Comparison of ENCODE assay signal across 10 mouse cellular contexts in the genomic region with DNA sequence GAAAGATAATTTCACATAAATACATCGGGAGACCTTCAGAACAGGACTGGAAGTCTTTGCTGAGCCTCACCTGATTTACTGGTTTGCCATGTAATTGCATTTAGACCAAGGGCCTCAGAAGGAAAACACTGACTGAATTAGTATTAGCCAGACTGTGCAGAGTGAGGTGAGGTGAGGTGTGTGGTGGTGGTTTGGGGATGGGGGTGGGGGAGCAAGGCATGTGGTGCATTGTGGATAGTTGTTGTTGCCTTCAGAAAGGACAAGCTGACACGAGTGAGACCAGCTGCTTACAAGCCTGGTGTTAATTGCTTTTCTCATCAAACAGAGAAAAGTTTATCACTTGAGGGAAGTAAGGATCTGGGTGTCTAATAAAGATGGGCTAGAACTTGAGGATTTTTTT.
DNase-seq lines count a peak whose midpoint lies in the region; ATAC-seq lines count a peak whose summit lies in the region.
"Had no signal": no experiment of that assay in that cellular context is flagged by ENCODE, and none has a peak within 500 bp of the region (broad histone marks: within the 10 kb centered on the region; RNA-seq: fewer than 3 reads in every experiment).

No protein-coding gene starts in this region.

- H3K4me1 ChIP-seq in forebrain, embryonic 13.5 days, result peaks cover 52% of the 10 kb centered on the region
- H3K4me1 ChIP-seq in forebrain, embryonic 11.5 days (replicated peaks; ENCODE audit: control insufficient read depth, insufficient read depth, low read length), result 0 out of 2 replicates have a peak, but pooled peaks cover 4% of the 10 kb centered on the region
- H3K4me1 ChIP-seq in limb, embryonic 11.5 days (ENCODE audit: control insufficient read depth, insufficient read depth, low read length), result peaks cover 8% of the 10 kb centered on the region
- peaks cover 29% of the 10 kb centered on the region for H3K4me1 ChIP-seq in limb, embryonic 10.5 days
- H3K4me1 ChIP-seq in intestine, embryonic 15.5 days (replicated peaks), result peaks cover 10% of the 10 kb centered on the region
- H3K4me1 ChIP-seq in stomach, embryonic 16.5 days (ENCODE audit: control insufficient read depth, insufficient read depth, low read length), result peaks cover 19% of the 10 kb centered on the region; the same call in 1 of the 2 replicates

- peak overlapping the region; percentile 82 for H3K27ac ChIP-seq in forebrain, embryonic 13.5 days
- H3K27ac ChIP-seq in forebrain, embryonic 11.5 days (ENCODE audit: low read depth, low read length), result no peak overlapping the region
- H3K27ac ChIP-seq in limb, embryonic 11.5 days (replicated peaks; ENCODE audit: low read depth, low read length), result no peak overlapping the region
- H3K27ac ChIP-seq in limb, embryonic 10.5 days, result no peak overlapping the region
- peak overlapping the region; percentile 65 for H3K27ac ChIP-seq in intestine, embryonic 15.5 days
- peak overlapping the region; percentile 61 for H3K27ac ChIP-seq in stomach, embryonic 16.5 days (ENCODE audit: low read length)

- no peak for DNase-seq in forebrain, embryonic 11.5 days (ENCODE audit: low spot score)
- DNase-seq in limb, embryonic 11.5 days (ENCODE audit: low spot score), result no peak
- DNase-seq in limb, embryonic 10.5 days (ENCODE audit: low spot score), result no peak
- DNase-seq in cerebellum, adult 11-12 months, result no peak
- DNase-seq in T-cell, adult 2 months (ENCODE audit: low spot score), result no peak
- DNase-seq: lung, adult 18-20 months; thymus, postnatal 25 days had no signal

- H3K4me3 ChIP-seq in forebrain, embryonic 13.5 days, result no peak overlapping the region
- no peak overlapping the region for H3K4me3 ChIP-seq in forebrain, embryonic 11.5 days (ENCODE audit: low read depth, low read length)
- H3K4me3 ChIP-seq in limb, embryonic 11.5 days (ENCODE audit: low read depth, low read length), result no peak overlapping the region
- H3K4me3 ChIP-seq in limb, embryonic 10.5 days, result no peak overlapping the region
- H3K4me3 ChIP-seq in intestine, embryonic 15.5 days (replicated peaks), result no peak overlapping the region
- no peak overlapping the region for H3K4me3 ChIP-seq in stomach, embryonic 16.5 days (replicated peaks; ENCODE audit: low read length)

- H3K9me3 ChIP-seq in forebrain, embryonic 13.5 days (replicated peaks), result no peaks in the 10 kb centered on the region
- no peaks in the 10 kb centered on the region for H3K9me3 ChIP-seq in forebrain, embryonic 11.5 days (ENCODE audit: control insufficient read depth, low read length)
- no peaks in the 10 kb centered on the region for H3K9me3 ChIP-seq in limb, embryonic 11.5 days (ENCODE audit: control insufficient read depth, low read length)
- H3K9me3 ChIP-seq in limb, embryonic 10.5 days (replicated peaks), result no peaks in the 10 kb centered on the region
- no peaks in the 10 kb centered on the region for H3K9me3 ChIP-seq in intestine, embryonic 15.5 days
- H3K9me3 ChIP-seq in stomach, embryonic 16.5 days (replicated peaks; ENCODE audit: control insufficient read depth, low read length), result no peaks in the 10 kb centered on the region

- H3K36me3 ChIP-seq in forebrain, embryonic 13.5 days (ENCODE audit: poor library complexity, severe bottlenecking), result peaks cover 32% of the 10 kb centered on the region
- H3K36me3 ChIP-seq in forebrain, embryonic 11.5 days (ENCODE audit: control insufficient read depth, insufficient read depth, low read length), result no peaks in the 10 kb centered on the region
- 0 out of 2 replicates have a peak, but pooled peaks cover 3% of the 10 kb centered on the region for H3K36me3 ChIP-seq in limb, embryonic 11.5 days (ENCODE audit: control insufficient read depth, insufficient read depth, low read length)
- peaks cover 61% of the 10 kb centered on the region for H3K36me3 ChIP-seq in limb, embryonic 10.5 days
- no peaks in the 10 kb centered on the region for H3K36me3 ChIP-seq in intestine, embryonic 15.5 days
- no peaks in the 10 kb centered on the region for H3K36me3 ChIP-seq in stomach, embryonic 16.5 days (ENCODE audit: control insufficient read depth, insufficient read depth, low read length)

- no peak overlapping the region for H3K9ac ChIP-seq in forebrain, embryonic 13.5 days
- no peak overlapping the region for H3K9ac ChIP-seq in forebrain, embryonic 11.5 days (ENCODE audit: low read length)
- H3K9ac ChIP-seq in limb, embryonic 11.5 days (ENCODE audit: low read length), result no peak overlapping the region
- no peak overlapping the region for H3K9ac ChIP-seq in intestine, embryonic 15.5 days
- H3K9ac ChIP-seq in stomach, embryonic 16.5 days (ENCODE audit: low read length), result no peak overlapping the region

- ATAC-seq in forebrain, embryonic 13.5 days, result peak; percentile 34
- ATAC-seq in forebrain, embryonic 11.5 days (replicated peaks; ENCODE audit: low FRiP score), result no peak
- ATAC-seq in limb, embryonic 11.5 days (ENCODE audit: insufficient number of reproducible peaks, low FRiP score, low TSS enrichment, low read depth), result 0 out of 2 replicates have a peak, but pooled peaks have one; percentile 65
- ATAC-seq in intestine, embryonic 15.5 days, result peak; percentile 29
- ATAC-seq in stomach, embryonic 16.5 days (ENCODE audit: insufficient read depth, low FRiP score), result peak; percentile 19; the same call in 1 of the 2 replicates

- no peak overlapping the region for H3K4me2 ChIP-seq in forebrain, embryonic 13.5 days
- H3K4me2 ChIP-seq in forebrain, embryonic 11.5 days (ENCODE audit: low read depth, low read length, severe bottlenecking), result no peak overlapping the region
- H3K4me2 ChIP-seq in limb, embryonic 11.5 days (ENCODE audit: low read depth, severe bottlenecking), result no peak overlapping the region
- H3K4me2 ChIP-seq in intestine, embryonic 15.5 days (replicated peaks), result no peak overlapping the region
- no peak overlapping the region for H3K4me2 ChIP-seq in stomach, embryonic 16.5 days (ENCODE audit: low read depth, low read length)

- WGBS in forebrain, embryonic 13.5 days, result 31% methylated on average over 2 of the region's 2 CpGs
- WGBS in forebrain, embryonic 11.5 days, result 75% methylated on average over 2 of the region's 2 CpGs
- WGBS in limb, embryonic 11.5 days, result 46% methylated on average over 2 of the region's 2 CpGs
- WGBS in limb, embryonic 10.5 days, result 46% methylated on average over 2 of the region's 2 CpGs
- 31% methylated on average over 2 of the region's 2 CpGs for WGBS in intestine, embryonic 15.5 days
- WGBS in stomach, embryonic 16.5 days, result 42% methylated on average over 2 of the region's 2 CpGs

- H3K27me3 ChIP-seq in forebrain, embryonic 13.5 days, result no peaks in the 10 kb centered on the region
- no peaks in the 10 kb centered on the region for H3K27me3 ChIP-seq in forebrain, embryonic 11.5 days (ENCODE audit: control insufficient read depth, insufficient read depth, low read length)
- H3K27me3 ChIP-seq in limb, embryonic 11.5 days (ENCODE audit: control insufficient read depth, insufficient read depth, low read length), result no peaks in the 10 kb centered on the region
- H3K27me3 ChIP-seq in limb, embryonic 10.5 days (ENCODE audit: low read depth, poor library complexity, severe bottlenecking), result 0 out of 2 replicates have a peak, but pooled peaks cover 3% of the 10 kb centered on the region
- H3K27me3 ChIP-seq in intestine, embryonic 15.5 days (replicated peaks), result no peaks in the 10 kb centered on the region
- no peaks in the 10 kb centered on the region for H3K27me3 ChIP-seq in stomach, embryonic 16.5 days (ENCODE audit: control insufficient read depth, insufficient read depth, low read length)

Comparison
In these comparisons a context has a peak if more than half of its experiments do, and no peak if none do; other contexts are left out.
1. H3K27ac ChIP-seq: peak in forebrain, embryonic 13.5 days (single experiment), intestine, embryonic 15.5 days (single experiment) and stomach, embryonic 16.5 days (single experiment); none in forebrain, embryonic 11.5 days (single experiment), limb, embryonic 11.5 days (single experiment) and limb, embryonic 10.5 days (single experiment).